Mouse (Mus musculus) testis, adult 10 weeks (tissue): ENCODE results near the gene 1700022I11Rik. TPM values are rescaled to one million over a fixed set of nuclear protein-coding genes. Genes with fewer than 3 reads are reported as not detected.

Source experiments
- polyA plus RNA-seq: library from polyadenylated mRNA; stranded (reverse); fragments of 350-450 nt; fragmentation: Illumina TruSeq; extraction: RNeasy Lipid Tissue Mini Kit (QIAGEN cat#74804); gene quantifications from one replicate; pipeline ENCODE4 v1.2.3, GENCODE M21; 2014; ENCODE audit warnings: low read depth, low replicate concordance

Gene 1700022I11Rik
- 48.9 TPM for polyA plus RNA-seq

GRCm38 (mm10) chr4:42969304-42969703, at the start of gene 1700022I11Rik:
TSS of gene 1700022I11Rik (plus strand) at chr4:42969604.

GRCm38 (mm10) chr4:42949676-42950051, 19.7 kb upstream of the 1700022I11Rik start, which contains the start of gene Dnajb5:
TSS of gene Dnajb5 (plus strand) at chr4:42949814.

GRCm38 (mm10) chr4:43000141-43000986, 31.0 kb downstream of the 1700022I11Rik start, which contains the start of gene Vcp:
TSS of gene Vcp (minus strand) at chr4:43000507.

GRCm38 (mm10) chr4:43010161-43011038, 41.0 kb downstream of the 1700022I11Rik start, which contains the start of gene Fancg:
TSS of gene Fancg (minus strand) at chr4:43010506.

GRCm38 (mm10) chr4:43025084-43025960, 55.9 kb downstream of the 1700022I11Rik start, which contains the start of gene Pigo:
TSS of gene Pigo (minus strand) at chr4:43025819.

GRCm38 (mm10) chr4:43031237-43031995, 62.0 kb downstream of the 1700022I11Rik start, which contains the start of gene Stoml2:
TSS of gene Stoml2 (minus strand) at chr4:43031710.

Other genes with a start within 250 kb of the 1700022I11Rik start
- gene 4930578G10Rik, start 234.1 kb upstream of the 1700022I11Rik start, polyA plus RNA-seq, result 35.6 TPM
- gene Ccl19, start 213.0 kb upstream of the 1700022I11Rik start, polyA plus RNA-seq, result not detected
- not detected for gene Ccl21a, start 195.6 kb upstream of the 1700022I11Rik start, polyA plus RNA-seq
- 17.8 TPM for gene Fam205a1, start 115.7 kb upstream of the 1700022I11Rik start, polyA plus RNA-seq
- gene Gm12394, start 112.8 kb upstream of the 1700022I11Rik start, polyA plus RNA-seq, result not detected
- gene Fam205c, start 95.4 kb upstream of the 1700022I11Rik start, polyA plus RNA-seq, result 544 TPM
- gene Phf24, start 52.9 kb upstream of the 1700022I11Rik start, polyA plus RNA-seq, result 0.36 TPM
- gene Dnajb5, start 19.8 kb upstream of the 1700022I11Rik start, polyA plus RNA-seq, result 1.1 TPM
- gene Vcp, start 30.9 kb downstream of the 1700022I11Rik start, polyA plus RNA-seq, result 138 TPM
- gene Fancg, start 40.9 kb downstream of the 1700022I11Rik start, polyA plus RNA-seq, result 20.7 TPM
- 5.8 TPM for gene Pigo, start 56.2 kb downstream of the 1700022I11Rik start, polyA plus RNA-seq
- 6.3 TPM for gene Stoml2, start 62.1 kb downstream of the 1700022I11Rik start, polyA plus RNA-seq
- 1.3 TPM for gene Fam214b, start 76.6 kb downstream of the 1700022I11Rik start, polyA plus RNA-seq
- gene Unc13b, start 89.3 kb downstream of the 1700022I11Rik start, polyA plus RNA-seq, result 21.3 TPM